Mouse (Mus musculus): ENCODE measurements at regions not wholly inside any gene's neighbourhood (a gene's known extent, or its start where the extent isn't known, plus 50 kb on each side); places are given as distances from the start of the nearest gene placed in this dataset.

GRCm38 (mm10) chr2:159002481-159003186, 208.0 kb downstream of the Dhx35 start:
- ATAC-seq (ENCODE audit: insufficient number of reproducible peaks, low FRiP score, low TSS enrichment, low read depth), result no peak
- WGBS, result 26% methylated on average over 17 of the region's 17 CpGs
- DNase-seq (ENCODE audit: low spot score), result peak; percentile 28

GRCm38 (mm10) chr2:159003187-159003497, 208.5 kb downstream of the Dhx35 start:
- DNase-seq (ENCODE audit: low spot score) (no peak), ATAC-seq (ENCODE audit: insufficient number of reproducible peaks, low FRiP score, low TSS enrichment, low read depth) (no peak)
- Histone ChIP-seq H3K4me1 (ENCODE audit: control insufficient read depth, insufficient read depth, low read length) (peaks cover 9% of the 10 kb centered on the region), H3K27ac (replicated peaks; ENCODE audit: low read depth, low read length) (no peak overlapping the region), H3K9ac (ENCODE audit: low read length) (no peak overlapping the region), H3K4me2 (ENCODE audit: low read depth, severe bottlenecking) (no peak overlapping the region), H3K27me3 (ENCODE audit: control insufficient read depth, insufficient read depth, low read length) (no peaks in the 10 kb centered on the region), H3K9me3 (ENCODE audit: control insufficient read depth, low read length) (no peaks in the 10 kb centered on the region), H3K4me3 (ENCODE audit: low read depth, low read length) (no peak overlapping the region), H3K36me3 (ENCODE audit: control insufficient read depth, insufficient read depth, low read length) (no peaks in the 10 kb centered on the region)
- whole genome bisulfite sequencing, result 53% methylated on average over 4 of the region's 4 CpGs

More at GRCm38 (mm10) chr2:159002481-159003186, 208.0 kb downstream of the Dhx35 start:
- Histone ChIP-seq H3K27ac (replicated peaks; ENCODE audit: low read depth, low read length) (no peak overlapping the region), H3K4me3 (ENCODE audit: low read depth, low read length) (no peak overlapping the region), H3K27me3 (ENCODE audit: control insufficient read depth, insufficient read depth, low read length) (no peaks in the 10 kb centered on the region), H3K9me3 (ENCODE audit: control insufficient read depth, low read length) (no peaks in the 10 kb centered on the region), H3K36me3 (ENCODE audit: control insufficient read depth, insufficient read depth, low read length) (no peaks in the 10 kb centered on the region), H3K9ac (ENCODE audit: low read length) (no peak overlapping the region), H3K4me1 (ENCODE audit: control insufficient read depth, insufficient read depth, low read length) (peaks cover 9% of the 10 kb centered on the region), H3K4me2 (ENCODE audit: low read depth, severe bottlenecking) (peak overlapping the region; percentile 36)

- 75% methylated on average over 9 of the region's 9 CpGs for WGBS
- Histone ChIP-seq H3K4me3 (ENCODE audit: low read depth, low read length) (no peak overlapping the region), H3K4me1 (ENCODE audit: control insufficient read depth, insufficient read depth, low read length) (peaks cover 9% of the 10 kb centered on the region), H3K9me3 (ENCODE audit: control insufficient read depth, low read length) (no peaks in the 10 kb centered on the region), H3K9ac (ENCODE audit: low read length) (no peak overlapping the region), H3K27ac (replicated peaks; ENCODE audit: low read depth, low read length) (no peak overlapping the region), H3K36me3 (ENCODE audit: control insufficient read depth, insufficient read depth, low read length) (no peaks in the 10 kb centered on the region), H3K4me2 (ENCODE audit: low read depth, severe bottlenecking) (no peak overlapping the region), H3K27me3 (ENCODE audit: control insufficient read depth, insufficient read depth, low read length) (no peaks in the 10 kb centered on the region)
- DNase-seq (ENCODE audit: low spot score), result no peak
- ATAC-seq (ENCODE audit: insufficient number of reproducible peaks, low FRiP score, low TSS enrichment, low read depth), result no peak
Observed at GRCm38 (mm10) chr2:159004417-159004816, 209.8 kb downstream of the Dhx35 start.

GRCm38 (mm10) chr2:159012725-159013124, 218.1 kb downstream of the Dhx35 start:
- ATAC-seq (ENCODE audit: insufficient number of reproducible peaks, low FRiP score, low TSS enrichment, low read depth) (no peak), DNase-seq (ENCODE audit: low spot score) (no peak)
- Histone ChIP-seq H3K36me3 (ENCODE audit: control insufficient read depth, insufficient read depth, low read length) (no peaks in the 10 kb centered on the region), H3K4me3 (ENCODE audit: low read depth, low read length) (no peak overlapping the region), H3K27ac (replicated peaks; ENCODE audit: low read depth, low read length) (no peak overlapping the region), H3K4me2 (ENCODE audit: low read depth, severe bottlenecking) (no peak overlapping the region), H3K27me3 (ENCODE audit: control insufficient read depth, insufficient read depth, low read length) (no peaks in the 10 kb centered on the region), H3K9ac (ENCODE audit: low read length) (no peak overlapping the region), H3K4me1 (ENCODE audit: control insufficient read depth, insufficient read depth, low read length) (no peaks in the 10 kb centered on the region), H3K9me3 (ENCODE audit: control insufficient read depth, low read length) (no peaks in the 10 kb centered on the region)
- WGBS, result 89% methylated on average over 4 of the region's 4 CpGs

GRCm38 (mm10) chr2:159014553-159014952, 219.9 kb downstream of the Dhx35 start:
- ATAC-seq (ENCODE audit: insufficient number of reproducible peaks, low FRiP score, low TSS enrichment, low read depth) (no peak), DNase-seq (ENCODE audit: low spot score) (no peak)
- H3K27ac ChIP-seq (replicated peaks; ENCODE audit: low read depth, low read length), result no peak overlapping the region
- H3K9me3 ChIP-seq (ENCODE audit: control insufficient read depth, low read length), result no peaks in the 10 kb centered on the region
- H3K4me2 ChIP-seq (ENCODE audit: low read depth, severe bottlenecking), result no peak overlapping the region
- no peaks in the 10 kb centered on the region for H3K36me3 ChIP-seq (ENCODE audit: control insufficient read depth, insufficient read depth, low read length)
- no peaks in the 10 kb centered on the region for H3K27me3 ChIP-seq (ENCODE audit: control insufficient read depth, insufficient read depth, low read length)
- no peak overlapping the region for H3K4me3 ChIP-seq (ENCODE audit: low read depth, low read length)
- 78% methylated on average over 8 of the region's 8 CpGs for WGBS
- H3K4me1 ChIP-seq (ENCODE audit: control insufficient read depth, insufficient read depth, low read length), result no peaks in the 10 kb centered on the region
- H3K9ac ChIP-seq (ENCODE audit: low read length), result no peak overlapping the region

- Histone ChIP-seq H3K4me1 (ENCODE audit: control insufficient read depth, insufficient read depth, low read length) (no peaks in the 10 kb centered on the region), H3K4me2 (ENCODE audit: low read depth, severe bottlenecking) (no peak overlapping the region), H3K9ac (ENCODE audit: low read length) (no peak overlapping the region), H3K36me3 (ENCODE audit: control insufficient read depth, insufficient read depth, low read length) (no peaks in the 10 kb centered on the region), H3K9me3 (ENCODE audit: control insufficient read depth, low read length) (no peaks in the 10 kb centered on the region), H3K4me3 (ENCODE audit: low read depth, low read length) (no peak overlapping the region), H3K27ac (replicated peaks; ENCODE audit: low read depth, low read length) (no peak overlapping the region), H3K27me3 (ENCODE audit: control insufficient read depth, insufficient read depth, low read length) (no peaks in the 10 kb centered on the region)
- no peak for DNase-seq (ENCODE audit: low spot score)
- ATAC-seq (ENCODE audit: insufficient number of reproducible peaks, low FRiP score, low TSS enrichment, low read depth), result no peak
- 28% methylated on average over 4 of the region's 4 CpGs for whole genome bisulfite sequencing
Observed at GRCm38 (mm10) chr2:159019921-159020534, 225.4 kb downstream of the Dhx35 start.

GRCm38 (mm10) chr2:159032147-159032546, 237.5 kb downstream of the Dhx35 start:
- no peak for DNase-seq (ENCODE audit: low spot score)
- H3K4me3 ChIP-seq (ENCODE audit: low read depth, low read length), result no peak overlapping the region
- 41% methylated on average over 8 of the region's 8 CpGs for WGBS

GRCm38 (mm10) chr2:159039916-159040315, 245.3 kb downstream of the Dhx35 start:
- Histone ChIP-seq H3K27ac (replicated peaks; ENCODE audit: low read depth, low read length) (no peak overlapping the region), H3K9me3 (ENCODE audit: control insufficient read depth, low read length) (no peaks in the 10 kb centered on the region), H3K4me2 (ENCODE audit: low read depth, severe bottlenecking) (no peak overlapping the region), H3K36me3 (ENCODE audit: control insufficient read depth, insufficient read depth, low read length) (no peaks in the 10 kb centered on the region), H3K4me3 (ENCODE audit: low read depth, low read length) (no peak overlapping the region), H3K27me3 (ENCODE audit: control insufficient read depth, insufficient read depth, low read length) (no peaks in the 10 kb centered on the region), H3K4me1 (ENCODE audit: control insufficient read depth, insufficient read depth, low read length) (no peaks in the 10 kb centered on the region), H3K9ac (ENCODE audit: low read length) (no peak overlapping the region)
- WGBS, result 37% methylated on average over 4 of the region's 4 CpGs
- DNase-seq (ENCODE audit: low spot score) (no peak), ATAC-seq (ENCODE audit: insufficient number of reproducible peaks, low FRiP score, low TSS enrichment, low read depth) (no peak)

More at GRCm38 (mm10) chr2:159032147-159032546, 237.5 kb downstream of the Dhx35 start:
- H3K27me3 ChIP-seq (ENCODE audit: control insufficient read depth, insufficient read depth, low read length), result no peaks in the 10 kb centered on the region
- H3K36me3 ChIP-seq (ENCODE audit: control insufficient read depth, insufficient read depth, low read length), result no peaks in the 10 kb centered on the region
- H3K27ac ChIP-seq (replicated peaks; ENCODE audit: low read depth, low read length), result no peak overlapping the region
- H3K4me1 ChIP-seq (ENCODE audit: control insufficient read depth, insufficient read depth, low read length), result peaks cover 5% of the 10 kb centered on the region; the same call in 1 of the 2 replicates
- no peak overlapping the region for H3K4me2 ChIP-seq (ENCODE audit: low read depth, severe bottlenecking)
- H3K9ac ChIP-seq (ENCODE audit: low read length), result no peak overlapping the region
- H3K9me3 ChIP-seq (ENCODE audit: control insufficient read depth, low read length), result no peaks in the 10 kb centered on the region
- no peak for ATAC-seq (ENCODE audit: insufficient number of reproducible peaks, low FRiP score, low TSS enrichment, low read depth)
